Mouse (Mus musculus): Measurements from ENCODE around the gene Gpr146.

Gene Gpr146

Small RNA genes within 50 kb of the gene (microRNA-seq; reads per million reads assigned to microRNA genes)
- 319 to 379 reads per million in 2 experiments for gene Mir339

All from adrenal gland (tissue).